Mouse (Mus musculus): Measurements from ENCODE around the gene Tmc7.

DNA sequence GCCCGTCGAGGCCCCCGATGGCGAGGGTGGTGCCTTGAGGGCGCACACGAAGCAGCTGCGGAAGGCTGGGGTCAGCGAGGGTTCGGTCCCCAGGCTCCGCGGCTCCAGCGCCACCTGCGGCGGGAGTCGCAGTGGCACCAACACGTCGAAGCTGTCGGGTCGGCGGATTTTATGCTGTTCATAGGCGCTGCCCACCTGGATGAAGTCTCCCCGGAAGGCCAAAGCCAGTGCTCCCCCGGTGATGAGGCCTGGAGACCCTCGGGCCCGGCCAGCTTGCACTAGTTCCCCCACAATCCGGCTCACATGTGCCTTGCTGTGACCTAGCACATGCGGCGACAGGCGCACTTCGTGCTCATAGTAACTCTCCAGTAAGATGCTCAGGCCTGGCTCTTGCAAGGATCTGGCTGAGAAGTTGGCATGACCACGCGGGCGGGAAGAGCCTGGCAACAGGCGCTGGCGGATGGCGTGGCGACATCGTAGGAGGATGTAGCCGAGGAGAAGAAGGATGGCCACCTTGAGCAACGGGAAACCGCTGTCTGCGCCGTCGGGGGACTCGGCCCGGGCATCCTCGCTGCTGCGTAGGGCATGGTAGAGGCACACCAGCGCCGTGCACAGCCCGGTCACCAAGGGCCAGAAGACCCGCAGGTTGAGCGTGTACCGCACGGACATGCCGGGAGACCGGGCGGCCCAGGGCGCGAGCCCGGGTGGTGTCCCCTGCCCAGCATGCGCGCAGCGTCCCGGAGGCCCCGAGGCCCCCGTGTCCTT, 93.7 kb downstream of the Tmc7 start:
- TF ChIP-seq CTCF (IDR thresholded peaks at IDR 0.05) (peak; percentile 68), POLR2A (IDR thresholded peaks at IDR 0.05; ENCODE audit: insufficient read depth, low read depth, low read length) (no peak), EP300 (IDR thresholded peaks at IDR 0.05; ENCODE audit: insufficient read depth, low read depth, low read length) (no peak)

Measured in heart, adult 2 months (tissue).